Mouse (Mus musculus) embryonic facial prominence, embryonic 10.5 days (tissue): ENCODE data around the gene Anp32e. TPM values are rescaled to one million over a fixed set of nuclear protein-coding genes. Genes with fewer than 3 reads are reported as not detected.
"Not testable (repeated sequence)": the region's sequence is repeated elsewhere in the genome, so short reads cannot be mapped to it uniquely, and the experiment has no call there.

Experiments
- DNase-seq: peaks from one replicate; pipeline ENCODE4 v3.0.0-alpha.2; 2017; ENCODE audit warnings: low spot score
- H3K27ac ChIP-seq: fragments of 300-500 bp; sonication (generic); replicated peaks from 2 replicates; pipeline ENCODE4 v1.5.1; 2016; ENCODE audit warnings: mild to moderate bottlenecking
- H3K27me3 ChIP-seq: fragments of 300-500 bp; sonication (generic); replicated peaks from 2 replicates; pipeline ENCODE4 v1.6.1; 2016; ENCODE audit warnings: low read depth, mild to moderate bottlenecking; ENCODE audit not compliant: poor library complexity, severe bottlenecking
- H3K36me3 ChIP-seq: fragments of 300-500 bp; sonication (generic); replicated peaks from 2 replicates; pipeline ENCODE4 v1.6.1; 2016; ENCODE audit warnings: mild to moderate bottlenecking, moderate library complexity
- H3K4me1 ChIP-seq: fragments of 300-500 bp; sonication (generic); 2 replicates; pipeline ENCODE4 v1.6.1; 2016
- H3K4me3 ChIP-seq: fragments of 300-500 bp; sonication (generic); 2 replicates; pipeline ENCODE4 v1.5.1; 2016; ENCODE audit warnings: mild to moderate bottlenecking, moderate library complexity
- H3K9me3 ChIP-seq: fragments of 300-500 bp; sonication (generic); 2 replicates; pipeline ENCODE4 v1.6.1; 2016; ENCODE audit warnings: mild to moderate bottlenecking
- WGBS: fragments of 180-500 bp; shearing (Covaris S2); methylation state at CpG from one replicate; pipeline ENCODE4 v1.1.7; 2016; 5-methylcytosine and 5-hydroxymethylcytosine counted together
- polyA plus RNA-seq: library from polyadenylated mRNA; unstranded; fragments of >200 nt; fragmentation: Nextera tagmentation; extraction: Ambion mirVana; gene quantifications from 2 replicates; pipeline ENCODE4 v1.2.1, GENCODE M21; 2016

Gene Anp32e
- polyA plus RNA-seq, 1 experiment from 2014 or later = 371 TPM

GRCm38 (mm10) chr3:95972873-95973634, 44.0 kb downstream of the Anp32e start:
- Histone ChIP-seq H3K36me3 (no peaks in the 10 kb centered on the region), H3K9me3 (no peaks in the 10 kb centered on the region), H3K4me1 (peaks cover 14% of the 10 kb centered on the region), H3K4me3 (peak overlapping the region; percentile 50), H3K27me3 (peaks cover 35% of the 10 kb centered on the region), H3K27ac (peak overlapping the region; percentile 75)
- WGBS = 2% methylated on average over 34 of the region's 34 CpGs
- peak; percentile 74 for DNase-seq

- 67% methylated on average over 3 of the region's 3 CpGs for WGBS
- H3K27me3 ChIP-seq = peaks cover 30% of the 10 kb centered on the region
- no peak for DNase-seq
- H3K4me3 ChIP-seq = no peak overlapping the region
- H3K4me1 ChIP-seq = peaks cover 23% of the 10 kb centered on the region
- no peak overlapping the region for H3K27ac ChIP-seq
- H3K9me3 ChIP-seq = no peaks in the 10 kb centered on the region
- H3K36me3 ChIP-seq = no peaks in the 10 kb centered on the region
Measured at GRCm38 (mm10) chr3:95977079-95977478, 48.0 kb downstream of the Anp32e start.

DNA sequence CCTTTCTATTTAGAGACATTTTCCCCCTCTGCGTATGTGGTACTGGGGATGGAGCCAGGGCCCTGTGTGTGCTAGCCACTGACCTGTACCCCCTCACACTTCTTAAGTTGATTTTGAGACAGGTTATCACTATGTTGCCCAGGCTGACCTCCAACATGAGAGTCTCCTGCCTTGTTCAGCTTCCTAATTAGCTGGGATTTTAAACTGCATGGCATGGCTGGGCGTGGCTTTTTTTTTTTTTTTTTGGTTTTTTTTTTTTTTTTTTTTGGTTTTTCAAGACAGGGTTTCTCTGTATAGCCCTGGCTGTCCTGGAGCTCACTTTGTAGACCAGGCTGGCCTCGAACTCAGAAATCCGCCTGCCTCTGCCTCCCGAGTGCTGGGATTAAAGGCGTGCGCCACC, 48.5 kb downstream of the Anp32e start:
- Histone ChIP-seq H3K27me3 (peaks cover 26% of the 10 kb centered on the region), H3K4me1 (peaks cover 21% of the 10 kb centered on the region)
- WGBS = 97% methylated on average over 7 of the region's 7 CpGs
- not testable (repeated sequence) for H3K36me3 ChIP-seq, H3K27ac ChIP-seq, DNase-seq, H3K9me3 ChIP-seq, H3K4me3 ChIP-seq

DNA sequence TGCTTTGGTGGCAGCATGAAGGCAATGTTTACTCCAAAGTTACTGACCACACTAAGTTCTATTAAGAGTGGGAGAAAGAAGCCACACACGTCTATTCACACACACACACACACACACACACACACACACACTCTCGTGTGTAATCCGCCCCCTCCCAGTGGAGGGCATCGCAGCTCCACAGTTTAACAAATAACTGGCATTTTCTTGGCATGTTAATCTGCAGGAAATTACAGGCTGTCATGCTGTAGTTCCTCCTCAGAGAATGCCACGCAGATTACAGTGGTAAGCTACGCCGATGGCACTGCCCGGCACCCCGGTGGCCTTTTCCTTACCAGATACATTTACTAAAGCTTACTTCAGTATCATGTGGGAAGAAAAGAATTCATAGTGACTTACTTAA, 49.2 kb downstream of the Anp32e start:
- Histone ChIP-seq H3K27ac (no peak overlapping the region), H3K36me3 (no peaks in the 10 kb centered on the region), H3K9me3 (no peaks in the 10 kb centered on the region), H3K27me3 (peaks cover 22% of the 10 kb centered on the region), H3K4me1 (peaks cover 14% of the 10 kb centered on the region), H3K4me3 (no peak overlapping the region)
- 85% methylated on average over 9 of the region's 9 CpGs for WGBS
- DNase-seq = no peak

DNA sequence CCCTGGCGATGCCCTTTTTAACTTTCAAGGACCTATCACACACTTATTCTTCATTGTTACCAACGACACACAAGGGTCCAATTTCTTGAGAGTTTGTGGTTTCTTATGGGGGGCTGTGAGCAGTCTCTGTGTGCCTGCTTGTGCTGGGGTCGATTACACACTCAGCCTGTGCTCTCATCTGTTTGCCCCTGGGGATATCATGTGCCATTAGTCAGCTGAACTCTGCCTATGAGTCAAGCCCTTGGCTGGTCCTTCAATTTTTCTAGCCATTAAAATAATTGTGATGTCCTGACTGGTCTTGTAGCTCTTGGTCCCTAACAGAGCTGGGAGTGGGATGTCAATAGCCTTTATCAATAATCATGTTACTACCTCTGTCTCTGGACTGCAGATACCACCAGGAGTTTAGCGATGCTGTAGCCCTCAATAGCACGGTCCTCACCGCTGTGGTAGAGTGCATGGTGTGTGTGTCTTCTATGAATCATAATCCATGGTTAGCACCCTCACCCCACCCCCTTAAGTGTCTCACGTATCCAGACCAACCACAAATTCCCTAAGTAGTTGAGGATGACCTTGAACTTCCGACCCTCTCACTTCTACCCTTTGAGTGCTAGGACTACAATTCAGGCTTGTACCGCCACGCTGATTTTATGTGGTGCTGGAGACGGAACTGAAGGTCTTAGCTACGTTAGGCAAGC, 51.4 kb downstream of the Anp32e start:
- peaks cover under 1% of the 10 kb centered on the region; the same call in 1 of the 2 replicates for H3K27me3 ChIP-seq
- WGBS = 80% methylated on average over 12 of the region's 12 CpGs

GRCm38 (mm10) chr3:95982129-95982528, 53.1 kb downstream of the Anp32e start:
- WGBS = 87% methylated on average over 4 of the region's 4 CpGs
- H3K36me3 ChIP-seq = peaks cover 3% of the 10 kb centered on the region
- DNase-seq = no peak
- H3K27ac ChIP-seq = no peak overlapping the region
- peaks cover 35% of the 10 kb centered on the region for H3K4me1 ChIP-seq
- H3K9me3 ChIP-seq = no peaks in the 10 kb centered on the region
- no peak overlapping the region for H3K4me3 ChIP-seq
- H3K27me3 ChIP-seq = no peaks in the 10 kb centered on the region

More for the DNA sequence above, 51.4 kb downstream of the Anp32e start:
- H3K27ac ChIP-seq = no peak overlapping the region
- no peak for DNase-seq
- H3K4me1 ChIP-seq = peaks cover 18% of the 10 kb centered on the region
- no peak overlapping the region for H3K4me3 ChIP-seq
- no peaks in the 10 kb centered on the region for H3K9me3 ChIP-seq
- H3K36me3 ChIP-seq = no peaks in the 10 kb centered on the region; the same call in 1 of the 2 replicates

- WGBS = 2% methylated on average over 12 of the region's 12 CpGs
- DNase-seq = peak; percentile 85
Measured at GRCm38 (mm10) chr3:95985209-95986000, 56.4 kb downstream of the Anp32e start.

GRCm38 (mm10) chr3:95986001-95986622, 57.1 kb downstream of the Anp32e start:
- H3K36me3 ChIP-seq = peaks cover 43% of the 10 kb centered on the region

More at GRCm38 (mm10) chr3:95985209-95986000, 56.4 kb downstream of the Anp32e start:
- Histone ChIP-seq H3K4me1 (peaks cover 44% of the 10 kb centered on the region), H3K27ac (peak overlapping the region; percentile 90), H3K9me3 (no peaks in the 10 kb centered on the region), H3K4me3 (peak overlapping the region; percentile 53), H3K36me3 (peaks cover 36% of the 10 kb centered on the region), H3K27me3 (no peaks in the 10 kb centered on the region)

GRCm38 (mm10) chr3:95986984-95987383, 57.9 kb downstream of the Anp32e start:
- peak; percentile 14 for DNase-seq
- Histone ChIP-seq H3K9me3 (no peaks in the 10 kb centered on the region), H3K4me1 (peaks cover 42% of the 10 kb centered on the region), H3K36me3 (peaks cover 51% of the 10 kb centered on the region), H3K27ac (0 out of 2 replicates have a peak overlapping the region, but pooled peaks have one; percentile 90), H3K4me3 (no peak overlapping the region), H3K27me3 (no peaks in the 10 kb centered on the region)
- WGBS = 72% methylated on average over 4 of the region's 4 CpGs

More at GRCm38 (mm10) chr3:95986001-95986622, 57.1 kb downstream of the Anp32e start:
- no peaks in the 10 kb centered on the region for H3K9me3 ChIP-seq
- peak overlapping the region; percentile 53 for H3K4me3 ChIP-seq
- peak overlapping the region; percentile 90 for H3K27ac ChIP-seq
- 2% methylated on average over 21 of the region's 21 CpGs for whole genome bisulfite sequencing
- DNase-seq = peak; percentile 81
- no peaks in the 10 kb centered on the region for H3K27me3 ChIP-seq
- H3K4me1 ChIP-seq = peaks cover 41% of the 10 kb centered on the region

DNA sequence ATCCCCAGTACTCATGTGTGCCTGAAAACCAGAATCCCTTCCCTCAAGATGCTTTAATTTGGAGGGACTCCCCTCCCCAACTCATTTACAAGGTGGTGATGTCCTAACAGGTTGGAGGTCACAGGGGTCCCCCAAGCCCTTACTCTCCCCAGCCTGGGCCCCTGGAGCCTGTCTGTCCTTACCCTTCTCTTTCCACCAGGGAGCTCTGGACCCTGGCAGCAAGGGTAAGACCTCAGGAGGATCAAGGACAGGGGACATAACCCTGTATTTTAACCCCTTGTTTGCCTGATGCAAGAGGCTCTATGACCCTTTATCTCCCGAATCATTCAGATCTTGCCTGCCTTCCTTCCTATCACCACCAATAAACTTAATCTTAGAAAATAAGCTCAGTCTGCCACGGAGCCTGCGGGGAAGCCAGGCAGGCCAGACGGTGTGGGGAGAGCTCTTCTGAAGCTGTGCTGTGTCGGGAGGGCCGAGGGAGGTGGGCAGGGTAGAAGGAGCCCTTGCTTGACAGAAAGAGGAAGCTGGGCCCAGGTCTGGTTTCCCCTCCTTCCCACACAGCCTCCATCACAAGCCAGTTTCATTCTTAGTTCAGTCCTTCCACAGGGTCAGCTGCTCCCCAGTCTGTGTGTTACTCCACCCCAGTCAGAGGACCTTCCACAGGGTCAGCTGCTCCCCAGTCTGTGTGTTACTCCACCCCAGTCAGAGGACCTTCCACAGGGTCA, 58.5 kb downstream of the Anp32e start:
- Histone ChIP-seq H3K27ac (no peak overlapping the region), H3K36me3 (peaks cover 57% of the 10 kb centered on the region), H3K9me3 (no peaks in the 10 kb centered on the region), H3K4me3 (no peak overlapping the region), H3K4me1 (peaks cover 48% of the 10 kb centered on the region), H3K27me3 (no peaks in the 10 kb centered on the region)
- 71% methylated on average over 6 of the region's 6 CpGs for WGBS
- peak; percentile 11 for DNase-seq

DNA sequence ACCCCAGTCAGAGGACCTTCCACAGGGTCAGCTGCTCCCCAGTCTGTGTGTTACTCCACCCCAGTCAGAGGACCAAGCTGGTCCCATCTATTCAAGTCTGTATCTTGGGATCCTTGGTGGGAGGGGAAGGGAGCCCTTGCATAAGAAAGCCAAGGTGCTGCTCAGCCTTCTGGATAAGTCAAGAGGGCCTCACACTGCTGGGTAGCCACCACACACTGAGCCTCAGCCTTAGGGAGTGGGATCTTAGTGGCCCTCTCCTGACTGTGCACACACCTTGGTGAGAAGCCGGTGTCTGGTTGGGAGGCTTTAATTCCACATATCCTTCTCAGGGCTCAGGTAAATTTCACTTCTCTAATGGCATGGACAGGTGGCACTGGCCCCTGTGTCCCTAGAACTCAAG, 59.1 kb downstream of the Anp32e start:
- Histone ChIP-seq H3K4me3 (no peak overlapping the region), H3K9me3 (no peaks in the 10 kb centered on the region), H3K36me3 (peaks cover 63% of the 10 kb centered on the region), H3K4me1 (peaks cover 53% of the 10 kb centered on the region), H3K27ac (no peak overlapping the region), H3K27me3 (no peaks in the 10 kb centered on the region)
- WGBS = 97% methylated on average over 1 of the region's 1 CpGs
- no peak for DNase-seq
